15 mouse cellular contexts compared by ENCODE assay signal in genomic region chr11:113981088-113981487, GRCm38 (mm10).
DNase-seq lines count a peak whose midpoint lies in the region; ATAC-seq and TF ChIP-seq lines count a peak whose summit lies in the region.
"Had no signal": no experiment of that assay in that cellular context is flagged by ENCODE, and none has a peak within 500 bp of the region (broad histone marks: within the 10 kb centered on the region; RNA-seq: fewer than 3 reads in every experiment).

No protein-coding gene starts in this region.

- H3K9me3 ChIP-seq in forebrain, embryonic 12.5 days: no peaks in the 10 kb centered on the region
- no peaks in the 10 kb centered on the region for H3K9me3 ChIP-seq in forebrain, postnatal 0 days (ENCODE audit: low read length)
- no peaks in the 10 kb centered on the region for H3K9me3 ChIP-seq in hindbrain, embryonic 13.5 days
- no peaks in the 10 kb centered on the region for H3K9me3 ChIP-seq in midbrain, embryonic 15.5 days
- H3K9me3 ChIP-seq in heart, embryonic 10.5 days: no peaks in the 10 kb centered on the region
- H3K9me3 ChIP-seq: embryonic facial prominence, embryonic 12.5 days had no signal

- peaks cover 50% of the 10 kb centered on the region for H3K4me1 ChIP-seq in forebrain, embryonic 12.5 days
- peaks cover 5% of the 10 kb centered on the region; the same call in 1 of the 2 replicates for H3K4me1 ChIP-seq in forebrain, postnatal 0 days (ENCODE audit: insufficient read depth)
- H3K4me1 ChIP-seq in hindbrain, embryonic 13.5 days (replicated peaks): peaks cover 56% of the 10 kb centered on the region
- peaks cover 34% of the 10 kb centered on the region for H3K4me1 ChIP-seq in midbrain, embryonic 15.5 days
- H3K4me1 ChIP-seq in heart, embryonic 10.5 days: peaks cover 26% of the 10 kb centered on the region

- no peak for ATAC-seq in forebrain, embryonic 12.5 days (ENCODE audit: low FRiP score)
- no peak for ATAC-seq in forebrain, postnatal 0 days
- no peak for ATAC-seq in hindbrain, embryonic 13.5 days (ENCODE audit: low FRiP score)
- ATAC-seq in midbrain, embryonic 15.5 days (replicated peaks): no peak
- no peak for ATAC-seq in megakaryocyte progenitor cell, adult 5-6 weeks (replicated peaks; ENCODE audit: poor library complexity)
- ATAC-seq: intestine, postnatal 0 days had no signal

- H3K27ac ChIP-seq in forebrain, embryonic 12.5 days: peak overlapping the region; percentile 82
- no peak overlapping the region for H3K27ac ChIP-seq in forebrain, postnatal 0 days (ENCODE audit: low read depth, low read length)
- H3K27ac ChIP-seq in hindbrain, embryonic 13.5 days: peak overlapping the region; percentile 81
- peak overlapping the region; percentile 58; the same call in 1 of the 2 replicates for H3K27ac ChIP-seq in midbrain, embryonic 15.5 days
- no peak overlapping the region for H3K27ac ChIP-seq in heart, embryonic 10.5 days
- H3K27ac ChIP-seq: embryonic facial prominence, embryonic 12.5 days; left cerebral cortex, adult 2 months had no signal

- 71% methylated on average over 6 of the region's 6 CpGs for WGBS in forebrain, embryonic 12.5 days
- WGBS in forebrain, postnatal 0 days: 35% methylated on average over 6 of the region's 6 CpGs
- 65% methylated on average over 6 of the region's 6 CpGs for WGBS in hindbrain, embryonic 13.5 days
- 65% methylated on average over 6 of the region's 6 CpGs for WGBS in midbrain, embryonic 15.5 days
- 79% methylated on average over 6 of the region's 6 CpGs for WGBS in heart, embryonic 10.5 days

- DNase-seq in forebrain, postnatal 0 days: no peak
- peak; percentile 34 for DNase-seq in fat pad, adult 2 months (ENCODE audit: extremely low read depth, low read depth, low spot score)
- DNase-seq in kidney, postnatal 25 days: no peak
- DNase-seq in heart, embryonic 10.5 days (ENCODE audit: low spot score): no peak
- DNase-seq: adrenal gland, adult 8-10 months; gastrocnemius, postnatal 36 days; heart, postnatal 14 days; lung, adult 18-20 months had no signal

- no peak overlapping the region for H3K9ac ChIP-seq in forebrain, embryonic 12.5 days
- H3K9ac ChIP-seq in forebrain, postnatal 0 days: no peak overlapping the region
- no peak overlapping the region for H3K9ac ChIP-seq in hindbrain, embryonic 13.5 days
- no peak overlapping the region for H3K9ac ChIP-seq in midbrain, embryonic 15.5 days
- H3K9ac ChIP-seq: embryonic facial prominence, embryonic 12.5 days had no signal

- H3K4me3 ChIP-seq in forebrain, embryonic 12.5 days (replicated peaks): no peak overlapping the region
- no peak overlapping the region for H3K4me3 ChIP-seq in forebrain, postnatal 0 days (ENCODE audit: low read depth, low read length)
- H3K4me3 ChIP-seq in hindbrain, embryonic 13.5 days: no peak overlapping the region
- H3K4me3 ChIP-seq in midbrain, embryonic 15.5 days: no peak overlapping the region
- no peak overlapping the region for H3K4me3 ChIP-seq in heart, embryonic 10.5 days
- H3K4me3 ChIP-seq: embryonic facial prominence, embryonic 12.5 days; left cerebral cortex, adult 2 months had no signal

- peak overlapping the region; percentile 8; the same call in 1 of the 2 replicates for H3K4me2 ChIP-seq in forebrain, embryonic 12.5 days
- H3K4me2 ChIP-seq in forebrain, postnatal 0 days (ENCODE audit: low read depth): no peak overlapping the region
- no peak overlapping the region for H3K4me2 ChIP-seq in hindbrain, embryonic 13.5 days
- H3K4me2 ChIP-seq in midbrain, embryonic 15.5 days: no peak overlapping the region
- H3K4me2 ChIP-seq: embryonic facial prominence, embryonic 12.5 days had no signal

- no peak for TF ChIP-seq CTCF in forebrain, postnatal 0 days (IDR thresholded peaks at IDR 0.05; ENCODE audit: low read depth)

- H3K27me3 ChIP-seq in forebrain, embryonic 12.5 days: peaks cover 28% of the 10 kb centered on the region
- H3K27me3 ChIP-seq in forebrain, postnatal 0 days (ENCODE audit: insufficient read depth, low read length): no peaks in the 10 kb centered on the region
- no peaks in the 10 kb centered on the region for H3K27me3 ChIP-seq in hindbrain, embryonic 13.5 days
- H3K27me3 ChIP-seq in midbrain, embryonic 15.5 days (replicated peaks): no peaks in the 10 kb centered on the region
- no peaks in the 10 kb centered on the region for H3K27me3 ChIP-seq in heart, embryonic 10.5 days (ENCODE audit: insufficient read depth, poor library complexity, severe bottlenecking)
- H3K27me3 ChIP-seq: embryonic facial prominence, embryonic 12.5 days had no signal

- no peaks in the 10 kb centered on the region for H3K36me3 ChIP-seq in forebrain, embryonic 12.5 days (replicated peaks)
- H3K36me3 ChIP-seq in forebrain, postnatal 0 days (ENCODE audit: insufficient read depth): no peaks in the 10 kb centered on the region
- H3K36me3 ChIP-seq in hindbrain, embryonic 13.5 days: no peaks in the 10 kb centered on the region
- no peaks in the 10 kb centered on the region for H3K36me3 ChIP-seq in midbrain, embryonic 15.5 days (replicated peaks)
- H3K36me3 ChIP-seq in heart, embryonic 10.5 days: no peaks in the 10 kb centered on the region
- H3K36me3 ChIP-seq: embryonic facial prominence, embryonic 12.5 days had no signal

Comparison
In these comparisons a context has a peak if more than half of its experiments do, and no peak if none do; other contexts are left out.
1. H3K27ac ChIP-seq: peak in forebrain, embryonic 12.5 days (single experiment), hindbrain, embryonic 13.5 days (single experiment) and midbrain, embryonic 15.5 days (single experiment); none in forebrain, postnatal 0 days (single experiment) and heart, embryonic 10.5 days (single experiment).